Mouse (Mus musculus): ENCODE measurements around the gene Mbd3. TPM values are rescaled to one million over a fixed set of nuclear protein-coding genes. Genes with fewer than 3 reads are reported as not detected.

Gene Mbd3
- polyA plus RNA-seq, 1 experiment: 135 TPM

- H3K4me3 ChIP-seq (ENCODE audit: control insufficient read depth, low read depth, low read length): no peak overlapping the region
- H3K4me1 ChIP-seq (ENCODE audit: control insufficient read depth, insufficient read depth, low read length): no peaks in the 10 kb centered on the region
- no peak for TF ChIP-seq CTCF (IDR thresholded peaks at IDR 0.05; ENCODE audit: control insufficient read depth, insufficient read depth, insufficient replicate concordance, low read depth, low read length)
- TF ChIP-seq POLR2A (IDR thresholded peaks at IDR 0.05; ENCODE audit: control insufficient read depth, low read depth, low read length): no peak
- H3K36me3 ChIP-seq (ENCODE audit: control insufficient read depth, insufficient read depth, low read length): no peaks in the 10 kb centered on the region
- no peaks in the 10 kb centered on the region for H3K27me3 ChIP-seq (ENCODE audit: control insufficient read depth, insufficient read depth, low read length)
- no peak overlapping the region for H3K27ac ChIP-seq (ENCODE audit: control insufficient read depth, insufficient read depth, low read depth, low read length)
Measured at GRCm38 (mm10) chr10:80423562-80423961, 24.2 kb upstream of the Mbd3 start.

GRCm38 (mm10) chr10:80421651-80422472 is 22.5 kb upstream of the Mbd3 start:
- H3K27me3 ChIP-seq (ENCODE audit: control insufficient read depth, insufficient read depth, low read length): no peaks in the 10 kb centered on the region
- H3K4me3 ChIP-seq (ENCODE audit: control insufficient read depth, low read depth, low read length): no peak overlapping the region
- TF ChIP-seq CTCF (IDR thresholded peaks at IDR 0.05; ENCODE audit: control insufficient read depth, insufficient read depth, insufficient replicate concordance, low read depth, low read length) (no peak), POLR2A (IDR thresholded peaks at IDR 0.05; ENCODE audit: control insufficient read depth, low read depth, low read length) (no peak)
- H3K27ac ChIP-seq (ENCODE audit: control insufficient read depth, insufficient read depth, low read depth, low read length): no peak overlapping the region
- no peaks in the 10 kb centered on the region for H3K36me3 ChIP-seq (ENCODE audit: control insufficient read depth, insufficient read depth, low read length)
- H3K4me1 ChIP-seq (ENCODE audit: control insufficient read depth, insufficient read depth, low read length): no peaks in the 10 kb centered on the region

- TF ChIP-seq POLR2A (IDR thresholded peaks at IDR 0.05; ENCODE audit: control insufficient read depth, low read depth, low read length) (no peak), CTCF (IDR thresholded peaks at IDR 0.05; ENCODE audit: control insufficient read depth, insufficient read depth, insufficient replicate concordance, low read depth, low read length) (no peak)
- no peak overlapping the region for H3K4me3 ChIP-seq (ENCODE audit: control insufficient read depth, low read depth, low read length)
Measured at GRCm38 (mm10) chr10:80421208-80421607, 21.9 kb upstream of the Mbd3 start.

GRCm38 (mm10) chr10:80420729-80421128 is 21.4 kb upstream of the Mbd3 start:
- Histone ChIP-seq H3K27me3 (ENCODE audit: control insufficient read depth, insufficient read depth, low read length) (no peaks in the 10 kb centered on the region), H3K27ac (ENCODE audit: control insufficient read depth, insufficient read depth, low read depth, low read length) (no peak overlapping the region), H3K4me1 (ENCODE audit: control insufficient read depth, insufficient read depth, low read length) (no peaks in the 10 kb centered on the region), H3K4me3 (ENCODE audit: control insufficient read depth, low read depth, low read length) (no peak overlapping the region), H3K36me3 (ENCODE audit: control insufficient read depth, insufficient read depth, low read length) (no peaks in the 10 kb centered on the region)
- TF ChIP-seq POLR2A (IDR thresholded peaks at IDR 0.05; ENCODE audit: control insufficient read depth, low read depth, low read length) (no peak), CTCF (IDR thresholded peaks at IDR 0.05; ENCODE audit: control insufficient read depth, insufficient read depth, insufficient replicate concordance, low read depth, low read length) (no peak)

More at GRCm38 (mm10) chr10:80421208-80421607, 21.9 kb upstream of the Mbd3 start:
- H3K36me3 ChIP-seq (ENCODE audit: control insufficient read depth, insufficient read depth, low read length): no peaks in the 10 kb centered on the region
- no peak overlapping the region for H3K27ac ChIP-seq (ENCODE audit: control insufficient read depth, insufficient read depth, low read depth, low read length)
- no peaks in the 10 kb centered on the region for H3K4me1 ChIP-seq (ENCODE audit: control insufficient read depth, insufficient read depth, low read length)
- no peaks in the 10 kb centered on the region for H3K27me3 ChIP-seq (ENCODE audit: control insufficient read depth, insufficient read depth, low read length)

- Histone ChIP-seq H3K27me3 (ENCODE audit: control insufficient read depth, insufficient read depth, low read length) (no peaks in the 10 kb centered on the region), H3K4me1 (ENCODE audit: control insufficient read depth, insufficient read depth, low read length) (no peaks in the 10 kb centered on the region), H3K36me3 (ENCODE audit: control insufficient read depth, insufficient read depth, low read length) (no peaks in the 10 kb centered on the region), H3K4me3 (ENCODE audit: control insufficient read depth, low read depth, low read length) (no peak overlapping the region), H3K27ac (ENCODE audit: control insufficient read depth, insufficient read depth, low read depth, low read length) (no peak overlapping the region)
- TF ChIP-seq POLR2A (IDR thresholded peaks at IDR 0.05; ENCODE audit: control insufficient read depth, low read depth, low read length) (no peak), CTCF (IDR thresholded peaks at IDR 0.05; ENCODE audit: control insufficient read depth, insufficient read depth, insufficient replicate concordance, low read depth, low read length) (no peak)
Measured at GRCm38 (mm10) chr10:80419419-80419818, 20.1 kb upstream of the Mbd3 start.

- Histone ChIP-seq H3K4me1 (ENCODE audit: control insufficient read depth, insufficient read depth, low read length) (no peaks in the 10 kb centered on the region), H3K36me3 (ENCODE audit: control insufficient read depth, insufficient read depth, low read length) (no peaks in the 10 kb centered on the region), H3K27me3 (ENCODE audit: control insufficient read depth, insufficient read depth, low read length) (no peaks in the 10 kb centered on the region), H3K27ac (ENCODE audit: control insufficient read depth, insufficient read depth, low read depth, low read length) (no peak overlapping the region), H3K4me3 (ENCODE audit: control insufficient read depth, low read depth, low read length) (no peak overlapping the region)
- no peak for TF ChIP-seq POLR2A (IDR thresholded peaks at IDR 0.05; ENCODE audit: control insufficient read depth, low read depth, low read length)
- no peak for TF ChIP-seq CTCF (IDR thresholded peaks at IDR 0.05; ENCODE audit: control insufficient read depth, insufficient read depth, insufficient replicate concordance, low read depth, low read length)
Measured at GRCm38 (mm10) chr10:80418311-80418710, 19.0 kb upstream of the Mbd3 start.

DNA sequence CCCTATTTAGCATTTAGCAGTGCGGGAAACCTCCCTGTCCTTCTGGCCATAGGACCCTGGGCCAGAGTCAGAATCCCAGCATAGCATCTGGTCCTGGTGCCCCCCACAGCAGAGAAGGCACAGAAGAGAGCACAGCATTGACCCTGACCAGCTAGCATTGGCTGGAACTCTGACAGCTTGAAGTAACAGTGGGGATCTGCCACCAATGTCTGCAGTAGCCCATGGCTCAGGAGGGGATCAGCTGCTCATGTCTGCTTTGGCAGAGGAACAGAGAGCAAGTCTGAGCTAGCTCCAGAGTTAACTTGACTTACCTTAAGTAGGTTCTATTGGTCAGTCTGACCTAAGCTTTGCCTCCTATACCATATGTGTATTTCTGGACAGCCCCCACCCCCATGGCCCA is 18.5 kb upstream of the Mbd3 start:
- Histone ChIP-seq H3K4me1 (ENCODE audit: control insufficient read depth, insufficient read depth, low read length) (no peaks in the 10 kb centered on the region), H3K4me3 (ENCODE audit: control insufficient read depth, low read depth, low read length) (no peak overlapping the region), H3K27ac (ENCODE audit: control insufficient read depth, insufficient read depth, low read depth, low read length) (no peak overlapping the region), H3K36me3 (ENCODE audit: control insufficient read depth, insufficient read depth, low read length) (no peaks in the 10 kb centered on the region), H3K27me3 (ENCODE audit: control insufficient read depth, insufficient read depth, low read length) (no peaks in the 10 kb centered on the region)
- no peak for TF ChIP-seq CTCF (IDR thresholded peaks at IDR 0.05; ENCODE audit: control insufficient read depth, insufficient read depth, insufficient replicate concordance, low read depth, low read length)
- no peak for TF ChIP-seq POLR2A (IDR thresholded peaks at IDR 0.05; ENCODE audit: control insufficient read depth, low read depth, low read length)
